Mouse (Mus musculus) B cell, adult 67 days (primary cell): ENCODE measurements around the gene Sh3kbp1. TPM values are rescaled to one million over a fixed set of nuclear protein-coding genes. Genes with fewer than 3 reads are reported as not detected.

Experiments
- total RNA-seq, 2 experiments: library from RNA; stranded (reverse); gene quantifications; 4 replicates each; pipeline ENCODE4 v1.2.4; 2023

The Sh3kbp1 gene
- total RNA-seq = 100 to 1,000 TPM; 218 to 222 TPM

DNA sequence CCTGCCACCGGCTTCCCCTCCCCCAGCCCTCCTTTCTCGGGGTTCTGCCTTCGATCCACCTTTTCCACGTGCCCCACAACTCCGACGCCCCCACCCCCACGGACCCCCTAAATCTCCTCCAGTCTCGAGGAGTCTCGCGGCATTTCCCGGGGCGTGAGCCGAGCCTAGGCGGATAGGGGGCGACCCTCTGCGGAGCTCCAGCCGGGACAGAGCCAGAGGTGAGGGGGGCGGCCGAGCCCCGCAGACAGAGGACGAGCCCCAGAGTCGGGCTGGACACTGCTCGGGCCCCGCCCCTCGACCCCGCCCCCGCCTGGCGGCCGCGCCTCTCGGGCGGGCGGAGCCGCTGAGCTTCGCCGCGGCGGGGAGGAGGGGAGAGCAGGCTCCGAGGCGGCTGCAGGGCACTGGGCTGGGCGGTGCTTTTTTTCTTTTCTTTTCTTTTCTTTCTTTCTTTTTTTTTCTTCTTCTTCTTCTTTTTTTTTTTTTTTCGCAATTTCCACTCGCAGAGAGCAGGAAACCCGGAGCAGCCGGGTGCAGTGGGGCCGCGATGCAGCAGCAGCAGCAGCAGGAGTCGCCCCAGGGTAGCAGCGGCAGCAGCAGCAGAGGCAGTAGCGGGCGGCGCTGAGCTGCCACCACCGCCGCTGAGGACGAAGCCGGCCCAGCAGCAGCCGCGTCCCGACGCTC is at the start of gene Sh3kbp1:
Gene Sh3kbp1 (plus strand): TSS at position 366 of the 681 bp plus-strand sequence.

DNA sequence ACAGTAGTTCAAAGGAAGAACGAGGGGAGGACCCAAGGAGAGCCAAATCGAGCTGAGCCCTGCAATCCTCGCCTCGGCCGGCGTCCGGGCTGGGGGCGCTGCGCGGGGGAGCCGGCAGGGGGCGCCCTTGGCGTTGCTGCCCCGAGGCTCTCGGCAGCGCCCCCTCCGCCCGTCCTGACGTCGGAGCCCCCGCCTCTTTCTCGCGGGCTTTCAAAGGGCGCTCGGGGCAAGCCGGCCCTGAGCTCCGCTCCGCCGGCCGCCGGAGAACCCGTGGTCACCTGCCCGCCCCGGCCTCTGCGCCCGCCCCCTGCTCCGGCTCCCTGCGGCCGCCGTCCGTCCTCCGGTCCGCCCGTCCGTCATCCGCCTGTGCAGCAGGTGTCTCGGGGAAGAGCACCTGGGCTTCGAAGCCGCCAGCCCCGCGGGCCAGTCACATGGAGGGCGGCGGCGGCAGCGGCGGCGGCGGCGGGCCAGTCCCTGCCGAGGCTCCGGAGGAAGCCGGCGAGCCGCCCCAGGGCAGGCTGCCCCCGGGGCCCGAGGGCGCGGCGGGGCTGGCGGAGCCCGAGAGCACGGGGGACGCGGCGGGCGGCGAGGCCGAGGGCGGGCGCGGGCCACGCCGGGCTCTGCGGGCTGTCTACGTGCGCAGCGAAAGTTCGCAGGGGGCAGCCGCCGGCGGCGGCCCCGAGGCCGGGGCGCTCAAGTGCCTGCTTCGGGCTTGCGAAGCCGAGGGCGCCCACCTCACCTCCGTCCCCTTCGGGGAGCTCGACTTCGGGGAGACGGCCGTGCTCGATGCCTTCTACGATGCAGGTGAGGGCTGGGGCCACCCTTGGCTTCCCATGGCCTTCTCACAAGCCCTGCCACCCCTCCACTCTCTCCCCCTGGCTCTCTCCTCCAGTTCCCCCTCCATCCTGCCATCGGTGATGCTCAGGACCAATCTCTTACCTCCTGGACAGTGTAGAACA is 361.2 kb downstream of the Sh3kbp1 start, which contains the start of gene Map3k15:
Gene Map3k15 (plus strand): TSS at position 432 of the 959 bp plus-strand sequence.

Other genes starting within 250 kb of the Sh3kbp1 start
- gene Map7d2, start 212.7 kb upstream of the Sh3kbp1 start, total RNA-seq = not detected
- gene Bclaf3, start 100.6 kb upstream of the Sh3kbp1 start, total RNA-seq = 10 to 100 TPM; 34.1 to 50.1 TPM